Mouse (Mus musculus): ENCODE measurements around the gene Gale.
"Not testable (repeated sequence)": the region's sequence is repeated elsewhere in the genome, so short reads cannot be mapped to it uniquely, and the experiment has no call there.

The Gale gene

DNA sequence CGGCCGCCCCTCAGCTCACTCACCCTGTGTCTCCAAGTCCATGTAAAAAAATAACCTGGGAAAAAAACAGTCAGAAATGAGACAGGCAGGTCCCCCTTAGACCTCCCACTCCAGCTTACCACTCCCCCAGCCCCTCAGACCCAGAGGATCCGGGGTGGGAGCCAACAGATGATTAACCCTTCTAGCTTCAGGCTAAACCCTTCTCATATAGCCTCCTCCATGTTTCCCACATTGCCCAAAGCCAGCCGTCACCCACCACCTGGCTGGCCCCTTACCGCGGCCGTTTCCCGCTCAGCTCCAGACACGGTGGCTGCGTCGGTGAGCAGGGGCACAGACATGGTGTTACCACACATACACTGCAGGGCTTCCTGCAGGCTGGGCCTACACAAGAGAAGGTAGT lies 7.1 kb downstream of the Gale start:
- no peak for DNase-seq (ENCODE audit: low spot score in 2 of 2)

DNA sequence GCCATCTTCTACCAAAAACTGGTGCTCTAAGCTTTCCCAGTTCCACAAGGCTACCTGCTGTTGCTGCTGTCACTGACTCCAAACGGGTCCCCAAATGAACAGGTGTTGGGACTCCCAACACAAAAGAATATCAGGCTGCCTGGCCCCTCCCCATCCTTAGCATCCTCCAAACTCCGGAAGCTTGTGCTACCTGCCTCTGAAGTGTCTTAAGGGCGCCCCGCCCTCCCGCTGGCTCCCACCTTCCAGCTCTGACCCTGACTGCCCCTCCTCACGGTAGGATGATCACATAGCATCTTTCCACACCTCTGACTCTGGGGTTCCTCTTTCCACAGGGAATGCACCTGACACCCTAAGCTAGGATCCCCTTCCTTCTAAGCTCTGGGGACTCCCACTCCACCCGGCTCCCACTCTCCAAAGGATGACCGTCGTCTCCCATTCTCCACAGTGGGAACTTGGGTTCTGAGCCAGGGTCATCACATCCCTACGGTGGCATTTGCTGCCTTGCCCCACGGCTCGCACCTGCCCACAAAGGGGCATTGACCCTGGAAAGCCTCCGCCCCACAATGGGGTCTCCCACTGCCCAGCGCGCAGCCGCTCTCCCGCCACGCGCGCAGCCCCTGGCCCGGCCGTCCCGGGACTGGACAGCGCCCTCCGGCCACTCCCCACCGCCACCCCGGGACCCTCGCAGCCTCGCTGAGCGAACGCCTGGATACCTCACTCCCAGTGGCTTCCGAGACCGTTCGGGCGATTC lies 8.5 kb downstream of the Gale start:
- DNase-seq (ENCODE audit: low spot score in 2 of 2), result no peak

DNA sequence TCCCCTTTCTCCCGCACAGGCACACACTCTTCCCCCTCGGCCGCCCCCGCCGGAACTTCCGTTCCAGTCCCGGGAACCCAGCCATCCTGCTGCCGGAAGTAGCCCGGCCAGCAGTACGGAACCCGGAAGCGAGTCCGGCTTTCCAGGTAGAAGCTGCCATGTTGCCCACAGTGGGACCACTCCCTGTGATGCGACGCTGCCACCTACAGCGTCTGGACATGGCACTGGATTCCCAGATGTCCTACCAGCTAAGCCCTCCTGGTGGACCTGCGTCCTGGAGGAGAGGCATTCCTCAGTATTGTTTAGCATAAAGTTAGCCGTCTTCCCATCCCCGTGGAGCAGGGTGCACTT lies 9.0 kb downstream of the Gale start, which contains the start of gene Lypla2:
Gene Lypla2 (minus strand): TSS at position 71 of the 351 bp plus-strand sequence.
- DNase-seq (ENCODE audit: low spot score in 2 of 2), result peak; percentile 90 to 91

DNA sequence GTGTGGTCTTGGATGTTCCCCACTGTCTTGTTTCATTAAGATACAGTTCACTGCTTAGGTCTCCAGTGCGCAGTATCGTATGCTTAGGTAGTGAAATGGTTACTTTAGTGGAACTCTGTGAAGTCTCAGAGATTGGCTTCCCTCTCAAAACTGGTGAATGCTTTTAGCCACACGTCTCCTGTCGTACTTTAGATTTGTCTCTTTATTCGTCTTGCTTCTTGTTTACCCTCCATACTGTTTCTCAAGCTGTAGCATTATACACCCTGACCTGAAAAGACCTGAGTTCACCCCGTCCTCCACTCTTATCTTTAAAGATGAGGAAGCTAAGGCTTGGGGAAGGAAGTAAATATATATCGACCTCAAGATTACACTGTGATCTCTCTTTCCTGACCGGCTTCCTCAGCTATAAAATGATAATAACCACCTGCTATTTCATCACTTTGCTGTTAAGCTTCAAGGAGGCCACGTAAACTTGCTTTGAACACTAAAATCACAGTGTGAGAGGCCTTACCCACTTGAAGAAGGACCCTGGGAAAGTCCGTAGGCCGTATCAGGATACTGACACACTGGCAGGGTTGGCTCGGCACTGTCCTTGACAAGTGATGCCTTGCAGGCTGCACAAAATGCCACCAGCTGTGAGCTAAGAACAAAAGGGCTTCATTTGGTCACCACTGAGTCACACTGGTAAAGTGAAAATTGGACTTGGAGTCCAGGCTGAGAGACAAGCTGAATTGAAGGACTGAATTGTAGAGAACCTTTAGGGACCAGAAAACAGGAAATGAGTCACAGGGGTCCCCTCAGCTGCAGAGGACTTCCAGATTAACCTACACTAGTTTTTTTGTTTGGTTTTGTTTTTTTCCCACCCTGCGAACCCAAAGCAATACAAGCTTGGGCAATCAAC lies 9.6 kb downstream of the Gale start:
- DNase-seq (ENCODE audit: low spot score in 2 of 2), result no peak

DNA sequence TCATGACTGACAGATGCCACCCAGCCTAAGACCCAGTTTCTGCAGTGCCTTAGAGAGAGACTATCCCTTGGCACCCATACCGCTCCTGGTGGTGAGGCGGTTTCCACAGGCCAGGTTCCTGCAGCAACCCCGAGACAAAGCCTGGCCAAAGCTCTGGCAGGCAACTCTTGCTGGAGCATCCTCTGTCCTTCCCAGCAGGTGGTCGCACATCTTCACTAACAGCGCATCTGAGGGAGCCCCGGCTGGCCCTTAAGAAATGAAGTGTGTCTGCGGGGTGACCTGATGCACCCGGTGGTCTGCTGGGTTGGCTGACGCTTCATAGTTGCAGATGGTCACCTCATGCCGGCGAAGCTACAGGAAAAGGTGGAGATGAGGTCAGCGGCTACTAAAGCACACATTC lies 12.6 kb downstream of the Gale start:
- DNase-seq (ENCODE audit: low spot score in 2 of 2), result no peak

DNA sequence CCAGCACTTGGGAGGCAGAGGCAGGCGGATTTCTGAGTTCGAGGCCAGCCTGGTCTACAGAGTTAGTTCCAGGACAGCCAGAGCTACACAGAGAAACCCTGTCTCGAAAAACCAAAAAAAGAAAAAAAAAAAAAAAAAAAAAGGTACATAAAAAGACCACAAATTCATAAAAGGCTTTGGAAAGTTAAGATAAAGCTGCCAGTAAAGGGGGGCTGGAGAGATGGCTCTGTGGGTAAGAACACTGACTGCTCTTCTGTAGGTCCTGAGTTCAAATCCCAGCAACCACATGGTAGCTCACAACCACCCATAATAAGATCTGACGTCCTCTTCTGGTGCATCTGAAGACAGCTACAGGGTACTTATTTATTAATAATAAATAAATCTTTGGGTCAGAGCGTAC lies 16.7 kb downstream of the Gale start:
- not testable (repeated sequence) for DNase-seq (ENCODE audit: low spot score in 2 of 2)

DNA sequence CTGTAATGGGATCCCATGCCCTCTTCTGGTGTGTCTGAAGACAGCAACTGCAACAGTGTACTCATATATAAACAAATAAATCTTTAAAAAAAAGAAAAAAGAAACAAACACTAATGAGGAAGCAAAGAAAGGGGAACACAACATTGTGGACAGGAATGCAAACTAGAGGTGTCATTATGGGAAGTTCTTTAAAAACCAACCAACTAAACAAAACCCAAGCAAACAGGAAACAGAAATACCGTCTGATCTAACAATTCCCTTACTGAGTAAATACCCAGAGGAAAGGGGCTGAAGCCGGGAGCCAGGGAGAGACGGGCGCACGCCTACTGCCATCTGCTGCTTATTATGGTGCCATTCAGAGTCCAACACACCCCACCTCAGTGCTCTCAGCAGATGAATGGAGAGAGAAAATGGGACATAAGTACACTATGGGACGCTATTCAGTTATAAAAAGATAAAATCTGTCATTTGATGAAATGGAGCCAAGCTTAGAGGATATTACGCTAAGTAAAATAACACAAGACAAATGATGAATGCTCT lies 18.1 kb downstream of the Gale start:
- no peak for DNase-seq (ENCODE audit: low spot score in 2 of 2)

DNA sequence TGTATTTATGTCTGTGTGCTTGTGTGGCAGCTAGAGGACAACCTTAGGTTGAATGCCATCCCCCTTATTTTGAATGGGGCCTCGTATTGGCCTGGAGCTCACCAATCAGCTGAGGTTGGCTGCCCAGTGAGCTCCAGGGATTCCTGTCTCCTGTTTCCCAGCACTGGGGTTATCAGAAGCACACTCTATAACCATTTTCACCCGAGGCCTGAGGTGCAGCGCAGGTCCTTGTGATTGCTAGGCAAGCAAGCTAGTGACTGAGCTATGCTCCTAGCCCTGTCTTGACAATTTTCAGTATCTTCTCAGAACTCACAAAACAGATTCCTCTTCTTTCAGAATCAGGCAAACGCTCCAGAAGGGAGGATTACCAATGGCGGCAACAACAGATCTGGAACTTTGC lies 21.0 kb downstream of the Gale start:
- DNase-seq (ENCODE audit: low spot score in 2 of 2), result no peak

DNA sequence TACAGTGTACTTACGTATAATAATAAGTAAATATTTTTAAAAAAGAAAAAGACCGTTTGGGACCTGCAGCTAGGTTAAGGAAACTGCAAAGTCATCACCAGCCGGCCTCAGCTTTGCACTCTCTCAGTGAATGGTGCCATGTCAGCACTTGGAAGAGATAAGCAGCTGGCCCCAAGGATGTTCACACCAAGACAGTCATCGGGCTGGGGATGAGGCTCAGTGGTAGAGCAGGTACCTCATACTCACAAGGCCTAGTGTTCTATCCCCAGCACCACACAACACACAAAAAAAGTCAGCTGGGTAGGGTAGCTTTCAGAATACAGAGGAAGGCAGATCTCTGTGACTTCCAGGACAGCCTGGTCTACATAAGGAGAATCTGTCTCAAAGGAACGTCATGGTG lies 21.7 kb downstream of the Gale start:
- DNase-seq (ENCODE audit: low spot score in 2 of 2), result no peak

DNA sequence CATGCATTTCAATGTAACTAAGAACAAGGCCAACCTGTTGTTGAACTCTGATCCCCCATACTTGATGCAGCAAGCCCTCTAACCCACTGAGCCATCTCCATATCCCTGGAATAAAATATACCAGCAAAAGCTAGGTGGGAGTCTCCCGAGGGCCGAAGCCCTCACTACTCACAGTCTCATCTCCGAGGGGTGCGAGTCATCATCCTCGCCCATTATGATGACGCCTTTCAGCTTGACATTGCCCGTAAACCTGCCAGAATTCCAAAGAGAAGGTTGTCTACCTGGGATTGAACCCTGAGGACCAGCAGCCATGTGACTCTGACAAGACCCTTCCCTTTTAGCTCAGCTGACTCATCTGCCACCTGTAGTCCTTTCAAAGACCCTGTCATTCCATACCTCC lies 22.2 kb downstream of the Gale start:
- DNase-seq (ENCODE audit: low spot score in 2 of 2), result no peak

DNA sequence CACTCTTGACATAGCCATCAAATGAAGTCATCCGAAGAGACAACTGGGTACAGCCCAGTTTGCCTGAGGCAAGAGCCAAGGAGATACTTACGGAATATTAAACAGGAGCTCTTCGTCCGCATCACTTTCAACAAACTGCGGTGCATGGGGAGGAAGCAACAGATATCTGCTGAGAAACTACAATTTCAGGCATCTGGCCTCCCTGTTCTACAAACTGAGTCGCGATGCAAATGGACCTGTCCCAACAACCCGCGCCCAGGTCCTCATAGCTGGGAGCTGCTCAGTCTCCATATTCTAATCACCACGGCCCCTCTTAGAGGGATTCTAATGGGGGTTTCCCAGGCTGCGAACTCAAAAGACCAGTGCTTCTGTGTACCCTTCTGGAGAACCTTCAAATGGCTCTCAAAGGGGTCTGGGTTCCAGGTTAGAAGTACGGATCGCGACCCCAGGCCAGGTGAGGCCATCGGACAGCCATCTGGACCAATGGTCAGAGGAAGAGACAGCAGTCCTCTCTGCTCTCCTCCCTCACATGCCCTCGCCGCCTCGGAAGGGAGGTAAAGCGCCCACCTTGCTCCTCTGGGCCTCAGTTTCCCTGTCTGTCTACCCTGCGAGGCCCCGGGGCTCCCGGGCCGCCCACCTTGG lies 22.9 kb downstream of the Gale start:
- DNase-seq (ENCODE audit: low spot score in 2 of 2), result no peak

DNA sequence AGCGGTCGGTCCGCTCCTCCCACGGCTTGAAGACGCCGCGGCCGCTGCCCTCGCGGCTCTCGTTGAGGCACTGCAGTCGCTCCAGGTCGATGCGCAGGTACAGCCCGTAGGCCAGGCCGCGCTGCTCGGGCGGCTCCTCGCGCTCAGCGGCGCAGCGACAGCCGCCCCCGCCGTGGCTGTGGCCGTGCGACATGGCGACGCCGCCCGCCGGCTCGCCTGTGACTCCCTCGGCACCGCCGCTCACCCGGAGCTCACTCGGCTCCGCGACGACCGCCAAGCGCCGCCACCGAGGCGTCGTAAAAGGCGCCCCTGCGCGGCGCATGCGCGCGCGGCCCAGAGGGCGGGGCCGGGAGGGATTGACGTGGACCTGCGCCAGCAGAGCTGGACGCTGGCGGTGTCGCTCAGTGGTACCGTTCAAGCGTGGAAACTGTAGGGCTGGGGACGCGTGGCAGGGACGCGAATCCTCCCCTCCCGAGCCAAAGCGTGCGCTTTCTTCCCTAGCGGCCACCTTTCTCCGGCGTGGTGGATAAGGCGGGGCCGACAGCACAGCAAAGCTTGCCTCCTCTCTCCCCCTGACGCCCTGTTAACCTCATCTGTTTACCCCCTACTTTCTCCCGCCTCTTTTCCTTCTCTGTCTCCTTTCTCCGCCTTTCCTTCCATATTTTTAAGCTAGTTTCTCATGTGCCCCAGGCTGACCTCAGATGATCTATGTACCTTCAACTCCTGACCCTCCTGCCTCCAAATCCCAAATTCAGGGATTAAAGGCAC lies 23.6 kb downstream of the Gale start, which contains the start of gene Pithd1:
Gene Pithd1 (minus strand): TSS at position 322 of the 768 bp plus-strand sequence.
- DNase-seq (ENCODE audit: low spot score in 2 of 2), result peak; percentile 92 to 93

DNA sequence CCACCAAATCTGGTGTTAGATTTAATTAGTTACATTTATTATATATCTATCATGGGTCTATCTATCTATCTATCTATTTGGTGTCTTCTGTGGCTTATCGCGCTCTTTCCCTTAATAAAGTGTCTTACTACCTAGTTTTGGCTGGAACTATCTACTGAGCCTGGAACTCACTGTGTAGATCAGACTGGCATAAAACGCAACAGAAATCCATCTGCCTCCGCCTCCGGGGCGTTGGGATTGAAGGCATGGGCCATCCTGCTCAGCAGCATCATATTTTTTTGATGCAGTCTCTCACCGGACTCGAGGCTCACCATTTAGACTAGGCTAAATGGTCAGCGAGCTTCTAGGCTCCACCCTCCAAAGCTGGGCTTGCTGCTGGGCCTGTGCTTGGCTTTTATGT lies 24.2 kb downstream of the Gale start:
- DNase-seq (ENCODE audit: low spot score in 2 of 2), result no peak

DNA sequence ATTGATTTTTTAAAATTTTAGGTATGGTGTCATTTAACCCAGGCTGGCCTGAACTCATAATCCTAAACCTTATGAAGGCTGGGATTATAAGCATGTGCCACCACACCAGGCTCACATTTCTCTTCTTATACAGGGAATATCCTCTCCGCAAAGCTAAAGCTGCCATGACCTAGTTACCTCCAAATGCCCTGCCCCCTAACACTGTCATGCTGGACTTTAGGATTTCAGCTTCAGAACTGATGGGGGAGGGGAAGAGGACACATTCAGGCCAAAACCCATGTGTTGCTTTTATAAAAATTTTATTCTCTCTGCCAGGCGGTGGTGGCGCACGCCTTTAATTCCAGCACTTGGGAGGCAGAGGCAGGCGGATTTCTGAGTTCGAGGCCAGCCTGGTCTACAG lies 30.4 kb downstream of the Gale start:
- no peak for DNase-seq (ENCODE audit: low spot score in 2 of 2)

DNA sequence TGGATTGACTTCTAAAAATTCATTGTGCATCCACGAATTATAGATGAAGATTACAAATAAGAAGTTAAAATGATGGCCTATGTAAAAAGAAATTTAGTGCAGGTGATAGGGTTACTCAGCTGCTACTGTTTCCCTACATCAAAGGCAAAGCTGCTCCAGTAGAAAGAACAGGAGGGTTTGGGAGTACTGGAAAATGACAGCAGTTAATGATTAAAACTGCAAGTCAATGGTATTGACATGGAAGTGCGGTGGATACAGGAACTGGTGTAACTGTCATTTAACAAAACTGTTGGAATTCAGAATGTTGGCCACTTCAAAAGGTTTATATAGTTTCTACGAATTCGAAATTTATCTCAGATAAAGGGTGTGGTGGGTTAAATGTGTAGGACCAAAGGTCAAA lies 31.6 kb downstream of the Gale start:
- no peak for DNase-seq (ENCODE audit: low spot score in 2 of 2)

DNA sequence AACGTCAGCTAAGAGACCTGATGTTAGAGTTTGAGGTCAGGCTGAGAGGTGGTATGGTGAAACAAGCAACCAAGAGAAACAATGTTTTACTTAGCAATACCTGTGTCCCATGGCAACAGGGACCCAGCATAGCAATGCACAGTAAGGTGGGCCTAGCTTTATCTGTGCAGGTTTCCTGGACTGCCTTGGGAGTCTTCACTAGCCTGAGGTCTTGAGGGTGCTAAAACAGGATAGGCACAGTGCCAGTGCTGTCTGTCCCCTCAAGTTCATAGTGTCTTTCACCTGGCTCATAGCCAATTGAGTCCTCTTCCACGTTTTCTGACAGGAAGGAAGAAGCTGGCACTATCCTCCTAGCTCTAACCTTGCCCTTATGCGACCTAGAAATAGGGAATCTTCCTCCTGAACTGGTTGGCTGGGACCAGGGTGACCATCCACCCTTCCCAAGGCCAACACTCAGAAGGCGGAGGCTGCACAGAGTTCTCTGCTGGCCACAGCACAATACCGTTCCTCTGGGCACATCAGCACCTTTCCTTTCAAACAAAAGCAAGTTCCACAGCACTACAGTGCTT lies 40.7 kb downstream of the Gale start:
- no peak for DNase-seq (ENCODE audit: low spot score in 2 of 2)

DNA sequence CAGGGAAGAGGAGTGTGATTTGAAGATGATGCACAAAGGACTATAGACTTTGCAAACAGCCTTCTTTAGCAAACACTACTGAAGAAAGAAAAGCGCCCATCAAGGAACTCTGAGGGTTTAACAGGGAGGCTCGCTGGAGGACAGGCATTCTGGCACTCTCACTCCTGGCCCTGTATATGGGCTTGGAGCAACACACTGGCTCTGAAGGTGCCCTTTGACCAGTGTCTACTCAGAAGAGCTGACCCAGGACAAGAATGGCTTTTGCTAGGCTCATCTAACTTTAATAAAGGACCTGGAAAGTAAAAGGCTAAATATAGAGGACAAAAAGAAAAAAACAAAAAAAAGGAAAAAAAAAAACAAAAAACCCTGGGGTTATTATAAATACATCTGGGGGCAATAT lies 41.4 kb downstream of the Gale start:
- no peak for DNase-seq (ENCODE audit: low spot score in 2 of 2)

DNA sequence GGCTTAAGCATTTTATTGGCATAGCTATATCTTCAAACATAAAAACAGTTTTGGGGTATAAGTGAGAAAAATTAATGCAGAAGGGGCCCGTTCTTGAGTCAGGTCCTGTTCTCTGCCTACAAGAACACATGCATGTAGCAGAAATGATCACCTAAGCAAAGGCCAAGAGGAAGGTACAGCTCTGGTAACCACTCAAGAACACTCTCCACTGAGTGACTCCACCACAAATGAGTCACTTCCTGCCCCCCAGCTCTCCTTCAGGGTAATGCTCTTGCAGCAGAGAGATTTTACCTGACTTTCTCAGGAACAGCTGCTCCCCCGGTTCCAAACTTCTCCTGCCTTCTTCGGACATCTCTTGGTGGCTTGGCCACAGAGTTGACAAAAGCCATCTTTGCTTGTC lies 43.3 kb downstream of the Gale start:
- no peak for DNase-seq (ENCODE audit: low spot score in 2 of 2)

DNA sequence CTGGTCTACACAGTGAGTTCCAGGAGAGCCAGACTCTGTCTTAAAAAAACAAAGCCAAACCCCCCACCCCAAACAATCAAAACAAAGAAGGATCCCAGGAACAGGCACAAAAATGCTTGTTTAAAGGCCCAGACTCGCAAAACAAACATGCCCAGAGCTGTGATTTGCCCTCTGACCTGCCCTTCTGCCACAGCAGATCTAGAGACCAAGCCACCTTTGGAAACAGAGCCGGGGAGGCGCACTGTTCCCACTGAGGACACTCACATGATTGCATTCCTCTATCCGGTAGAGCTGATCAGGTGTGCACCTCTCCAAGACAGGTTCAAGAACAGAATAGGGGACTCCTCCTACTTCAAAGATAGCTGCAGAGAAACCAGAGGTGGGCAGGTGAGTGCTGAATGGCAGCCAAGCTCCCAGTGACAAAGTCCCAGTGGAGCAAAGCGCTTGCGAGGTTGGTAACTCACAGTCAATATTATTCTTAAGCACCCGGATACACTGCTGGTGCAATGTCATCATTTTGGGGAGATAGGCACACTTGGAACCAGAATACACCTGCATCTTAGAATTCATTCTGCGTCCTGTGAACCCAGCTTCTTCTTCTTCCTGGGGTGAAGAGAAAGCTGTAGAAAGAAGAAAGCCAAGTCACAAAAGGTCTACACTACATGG lies 45.4 kb downstream of the Gale start:
- no peak for DNase-seq (ENCODE audit: low spot score in 2 of 2)

DNA sequence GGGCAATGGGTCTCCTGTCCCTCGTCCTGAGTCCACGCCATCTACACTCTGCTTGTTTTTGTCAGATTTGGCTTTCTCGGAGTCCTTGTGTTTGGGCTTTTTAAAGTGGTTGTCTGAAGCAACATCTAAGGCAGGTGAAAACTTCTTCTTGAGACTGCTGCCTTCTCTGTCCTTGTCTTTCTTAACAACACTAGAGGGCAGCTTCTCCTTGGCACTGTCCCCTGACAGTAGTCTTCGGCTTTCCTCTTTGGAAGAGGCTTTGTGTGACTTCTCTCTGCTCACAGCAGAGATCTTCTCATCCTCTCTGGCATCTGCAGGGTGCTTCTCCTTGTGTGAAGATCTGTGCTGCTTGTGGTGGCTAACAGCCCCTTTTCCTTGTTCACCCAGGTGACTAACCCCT lies 47.1 kb downstream of the Gale start:
- no peak for DNase-seq (ENCODE audit: low spot score in 2 of 2)

Measured in heart, adult 9 months (tissue).